Mouse (Mus musculus) embryonic fibroblast, embryonic 13.5 days (primary cell): Measurements from ENCODE around the gene Cygb.

Experiments
- CTCF ChIP-seq: IDR thresholded peaks from 2 replicates; pipeline ENCODE4 v1.5.1; 2011; ENCODE audit warnings: mild to moderate bottlenecking, control low read depth, low read length, moderate library complexity, borderline replicate concordance; ENCODE audit not compliant: insufficient read depth
- POLR2A ChIP-seq: IDR thresholded peaks from 2 replicates; pipeline ENCODE4 v1.6.1; 2011; ENCODE audit warnings: low read depth, mild to moderate bottlenecking, control low read depth, low read length, moderate library complexity

- TF ChIP-seq POLR2A (no peak), CTCF (no peak)
These were observed 35.5 kb upstream of the Cygb start for GRCm38 (mm10) chr11:116689622-116690021.
